Mouse (Mus musculus) hindbrain, postnatal 0 days (tissue): ENCODE results near the gene Fpr2. TPM values are rescaled to one million over a fixed set of nuclear protein-coding genes. Genes with fewer than 3 reads are reported as not detected.
A peak's percentile ranks its signal among the peaks of the same experiment; 100 is the strongest.

Experiments
- ATAC-seq: fragments of 200-750 bp; cut with Nextera tagmentation; 2 replicates; pipeline ENCODE4 v1.8.0; 2017; ENCODE audit warnings: mild to moderate bottlenecking, moderate TSS enrichment, moderate library complexity
- DNase-seq: peaks from one replicate; pipeline ENCODE4 v3.0.0-alpha.2; 2015; ENCODE audit warnings: low spot score
- H3K27ac ChIP-seq: fragments of 300-500 bp; sonication (generic); 2 replicates; pipeline ENCODE4 v1.5.1; 2014; ENCODE audit warnings: mild to moderate bottlenecking
- H3K27me3 ChIP-seq: fragments of 300-500 bp; sonication (generic); 2 replicates; pipeline ENCODE4 v1.6.1; 2014; ENCODE audit warnings: low read length, mixed read lengths; ENCODE audit not compliant: insufficient read depth
- H3K36me3 ChIP-seq: fragments of 300-500 bp; sonication (generic); 2 replicates; pipeline ENCODE4 v1.6.1; 2014; ENCODE audit warnings: low read length, mixed read lengths; ENCODE audit not compliant: insufficient read depth
- H3K4me1 ChIP-seq: fragments of 300-500 bp; sonication (generic); 2 replicates; pipeline ENCODE4 v1.6.1; 2014; ENCODE audit warnings: antibody characterized with exemption, low read length, mixed read lengths; ENCODE audit not compliant: insufficient read depth
- H3K4me2 ChIP-seq: fragments of 300-500 bp; sonication (generic); 2 replicates; pipeline ENCODE4 v1.6.1; 2014; ENCODE audit warnings: low read depth, mild to moderate bottlenecking, low read length, moderate library complexity, mixed read lengths
- H3K4me3 ChIP-seq: fragments of 300-500 bp; sonication (generic); 2 replicates; pipeline ENCODE4 v1.5.1; 2014; ENCODE audit warnings: low read length
- H3K9ac ChIP-seq: fragments of 300-500 bp; sonication (generic); replicated peaks from 2 replicates; pipeline ENCODE4 v1.6.1; 2014; ENCODE audit warnings: mild to moderate bottlenecking, low read length, moderate library complexity, mixed read lengths
- H3K9me3 ChIP-seq: fragments of 300-500 bp; sonication (generic); 2 replicates; pipeline ENCODE4 v1.6.1; 2016; ENCODE audit warnings: low read length, mixed read lengths
- CTCF ChIP-seq: IDR thresholded peaks from 2 replicates; pipeline ENCODE4 v1.5.1; 2016; ENCODE audit warnings: antibody characterized with exemption, control low read depth, low read depth
- WGBS: fragments of 180-500 bp; shearing (Covaris S2); extraction: QIAGEN DNeasy Blood & Tissue Kit; methylation state at CpG from one replicate; pipeline ENCODE4 v1.1.7; 2014; 5-methylcytosine and 5-hydroxymethylcytosine counted together
- polyA plus RNA-seq: library from polyadenylated mRNA; unstranded; fragments of >200 nt; fragmentation: Nextera tagmentation; extraction: Ambion mirVana; gene quantifications from 2 replicates; pipeline ENCODE4 v1.2.1, GENCODE M21; 2015
- total RNA-seq: library from RNA; depleted of rRNA; stranded (reverse); fragments of >200 nt; gene quantifications from 2 replicates; pipeline ENCODE4 v1.2.3, GENCODE M21; 2014

The Fpr2 gene
- total and polyA plus RNA-seq, 2 experiments from 2014 or later, result 0.41 TPM; not detected in 1

DNA sequence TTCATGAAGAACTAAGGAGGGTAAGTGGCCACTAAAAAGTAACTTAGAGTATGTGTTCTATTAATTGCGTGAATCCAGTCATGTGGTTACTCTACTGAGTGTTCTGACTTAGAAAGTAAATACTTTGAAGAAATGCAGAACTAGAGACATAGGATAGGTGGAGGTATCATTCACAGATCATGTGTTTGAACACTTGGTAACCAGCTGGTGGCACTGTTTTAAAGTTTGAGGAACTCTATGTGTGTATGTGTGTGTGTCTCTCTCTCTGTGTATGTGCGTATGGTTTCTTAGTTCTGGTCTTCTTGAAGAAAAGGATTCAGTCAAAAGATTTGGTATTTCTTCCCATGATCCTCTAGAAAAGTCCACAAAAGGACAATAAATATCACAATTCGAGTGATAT is 27.5 kb upstream of the Fpr2 start:
- Histone ChIP-seq H3K4me1 (no peaks in the 10 kb centered on the region), H3K36me3 (no peaks in the 10 kb centered on the region), H3K4me3 (no peak overlapping the region), H3K27me3 (no peaks in the 10 kb centered on the region), H3K9ac (no peak overlapping the region), H3K4me2 (no peak overlapping the region), H3K9me3 (no peaks in the 10 kb centered on the region), H3K27ac (no peak overlapping the region)
- ATAC-seq, result no peak
- no peak for TF ChIP-seq CTCF
- WGBS, result 93% methylated on average over 3 of the region's 3 CpGs
- DNase-seq, result no peak

DNA sequence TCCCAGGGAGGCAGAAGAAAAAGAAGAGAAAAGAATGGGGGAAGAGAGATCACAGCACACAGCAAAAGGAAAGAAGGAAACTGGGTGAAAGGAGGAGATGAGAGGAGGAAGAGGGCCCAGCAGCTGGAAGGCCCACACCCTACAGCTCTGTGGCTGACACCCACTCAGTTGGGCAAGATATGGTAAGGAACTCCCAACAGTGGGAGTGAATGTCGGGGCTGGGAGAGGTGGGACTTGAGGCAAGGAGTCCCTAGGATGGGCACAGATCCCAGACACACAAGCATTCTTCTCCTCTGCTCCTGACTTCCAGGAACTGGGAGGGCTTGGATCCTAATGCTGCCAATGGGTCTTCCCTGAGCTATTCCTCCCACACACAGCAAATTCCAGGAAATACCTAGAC is 25.3 kb upstream of the Fpr2 start:
- no peak for ATAC-seq
- Histone ChIP-seq H3K4me3 (no peak overlapping the region), H3K4me2 (no peak overlapping the region), H3K9me3 (no peaks in the 10 kb centered on the region), H3K9ac (no peak overlapping the region), H3K27me3 (no peaks in the 10 kb centered on the region), H3K36me3 (no peaks in the 10 kb centered on the region), H3K4me1 (no peaks in the 10 kb centered on the region), H3K27ac (no peak overlapping the region)
- DNase-seq, result no peak
- no peak for TF ChIP-seq CTCF
- WGBS, result 50% methylated on average over 1 of the region's 1 CpGs

DNA sequence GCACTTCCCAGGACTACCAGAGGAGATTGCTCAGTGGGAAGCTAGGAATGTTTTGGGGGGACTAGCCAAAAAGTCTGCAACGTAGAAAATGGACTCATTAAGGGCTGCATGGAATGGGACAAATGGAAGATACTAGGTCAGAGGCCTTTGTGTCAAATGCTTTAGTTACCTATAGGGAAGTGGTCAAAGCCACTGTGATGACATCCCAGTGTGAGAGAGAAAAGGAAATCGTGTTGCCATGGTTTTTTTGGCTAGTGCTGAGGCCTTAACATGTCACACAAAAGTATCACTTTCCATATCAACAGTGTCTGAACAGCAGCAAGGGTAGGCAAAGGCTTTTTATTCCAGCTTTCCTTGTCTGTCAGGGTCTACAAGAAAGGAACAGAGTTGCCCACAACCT is 22.5 kb upstream of the Fpr2 start:
- Histone ChIP-seq H3K4me2 (no peak overlapping the region), H3K27me3 (no peaks in the 10 kb centered on the region), H3K4me3 (no peak overlapping the region), H3K9ac (no peak overlapping the region), H3K27ac (no peak overlapping the region), H3K9me3 (no peaks in the 10 kb centered on the region), H3K36me3 (no peaks in the 10 kb centered on the region), H3K4me1 (no peaks in the 10 kb centered on the region)
- no peak for ATAC-seq
- WGBS, result 47% methylated on average over 2 of the region's 2 CpGs
- TF ChIP-seq CTCF, result no peak
- no peak for DNase-seq

DNA sequence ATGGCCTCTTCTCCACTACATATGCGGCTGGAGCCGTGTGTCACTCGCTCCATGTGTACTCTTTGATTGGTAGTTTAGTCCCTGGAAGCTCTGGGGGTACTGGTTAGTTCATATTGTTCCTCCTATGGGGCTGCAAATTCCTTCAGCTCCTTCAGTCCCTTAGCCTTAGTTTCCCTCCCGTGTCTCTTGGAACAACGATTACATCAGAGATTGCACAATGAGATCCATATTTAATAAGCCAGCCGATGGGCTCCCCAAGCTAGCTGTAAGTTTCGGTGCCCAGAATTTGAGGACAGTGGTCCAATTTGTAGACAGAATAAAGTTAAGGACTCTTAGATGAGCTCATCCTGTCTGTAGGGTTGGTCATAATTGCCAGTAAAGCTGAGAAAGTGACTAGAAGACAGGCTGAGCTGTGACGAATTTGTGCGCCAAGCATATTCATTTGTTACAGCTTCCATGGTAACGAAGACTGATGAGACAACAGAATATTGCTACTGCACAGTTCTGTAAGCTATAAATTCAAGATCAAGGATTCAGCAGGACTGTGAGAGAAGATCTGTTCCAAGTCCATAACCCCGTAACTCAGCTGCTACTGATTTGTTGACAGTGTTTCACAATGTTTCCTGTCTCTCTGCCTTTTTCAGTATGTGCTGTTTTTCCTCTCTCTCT is 20.7 kb upstream of the Fpr2 start:
- no peak for TF ChIP-seq CTCF
- peak; percentile 28 for DNase-seq
- H3K4me2 ChIP-seq, result no peak overlapping the region
- no peaks in the 10 kb centered on the region for H3K4me1 ChIP-seq
- no peaks in the 10 kb centered on the region for H3K36me3 ChIP-seq
- H3K9ac ChIP-seq, result no peak overlapping the region
- no peaks in the 10 kb centered on the region for H3K9me3 ChIP-seq
- no peaks in the 10 kb centered on the region for H3K27me3 ChIP-seq
- H3K4me3 ChIP-seq, result no peak overlapping the region
- WGBS, result 71% methylated on average over 11 of the region's 11 CpGs
- H3K27ac ChIP-seq, result no peak overlapping the region
- peak; percentile 61 for ATAC-seq

DNA sequence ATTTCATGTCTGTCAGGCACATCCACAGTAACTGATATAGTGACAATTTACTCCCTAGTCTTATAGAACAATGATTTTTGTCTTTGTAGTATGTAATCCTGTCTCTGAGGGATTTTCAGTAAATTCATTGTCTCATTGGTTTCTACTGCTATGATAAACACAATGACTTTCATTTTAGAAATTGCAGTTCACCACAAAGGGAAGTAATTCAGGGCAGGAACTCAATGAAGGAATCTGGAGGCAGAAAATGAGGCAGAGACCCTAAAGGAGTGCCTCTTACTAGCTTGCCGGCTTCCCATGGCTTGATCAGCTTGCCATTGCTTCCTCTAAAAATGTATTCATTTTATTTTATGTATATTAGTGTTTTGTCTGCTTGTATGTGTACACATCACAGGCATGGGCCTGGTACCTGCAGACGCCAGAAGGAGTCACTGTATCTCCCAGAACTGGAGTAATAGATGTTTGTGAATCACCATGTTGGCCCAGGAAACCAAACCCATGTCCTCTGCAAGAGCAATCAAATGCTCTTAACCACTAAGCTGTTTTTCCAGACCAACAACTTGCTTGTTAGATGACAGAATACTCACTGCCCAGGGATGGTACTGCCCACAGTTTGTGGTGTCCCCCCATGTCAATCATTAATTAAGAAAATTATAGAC is 16.6 kb upstream of the Fpr2 start:
- no peak overlapping the region for H3K4me2 ChIP-seq
- TF ChIP-seq CTCF, result no peak
- H3K27me3 ChIP-seq, result no peaks in the 10 kb centered on the region
- 77% methylated on average over 2 of the region's 2 CpGs for whole genome bisulfite sequencing
- no peak overlapping the region for H3K27ac ChIP-seq
- H3K4me1 ChIP-seq, result no peaks in the 10 kb centered on the region
- no peak for ATAC-seq
- H3K36me3 ChIP-seq, result no peaks in the 10 kb centered on the region
- H3K9ac ChIP-seq, result no peak overlapping the region
- no peaks in the 10 kb centered on the region for H3K9me3 ChIP-seq
- no peak for DNase-seq
- no peak overlapping the region for H3K4me3 ChIP-seq

GRCm38 (mm10) chr17:17871697-17872096 is 15.9 kb upstream of the Fpr2 start:
- Histone ChIP-seq H3K27me3 (no peaks in the 10 kb centered on the region), H3K9ac (no peak overlapping the region), H3K27ac (no peak overlapping the region), H3K4me3 (no peak overlapping the region), H3K4me2 (no peak overlapping the region), H3K36me3 (no peaks in the 10 kb centered on the region), H3K9me3 (no peaks in the 10 kb centered on the region), H3K4me1 (no peaks in the 10 kb centered on the region)
- WGBS, result 91% methylated on average over 2 of the region's 2 CpGs
- no peak for ATAC-seq
- TF ChIP-seq CTCF, result no peak
- DNase-seq, result no peak

GRCm38 (mm10) chr17:17879347-17879746 is 8.3 kb upstream of the Fpr2 start:
- WGBS, result 74% methylated on average over 1 of the region's 1 CpGs

More at GRCm38 (mm10) chr17:17879347-17879746, 8.3 kb upstream of the Fpr2 start:
- Histone ChIP-seq H3K4me3 (no peak overlapping the region), H3K4me1 (no peaks in the 10 kb centered on the region), H3K36me3 (no peaks in the 10 kb centered on the region), H3K27me3 (no peaks in the 10 kb centered on the region), H3K9me3 (no peaks in the 10 kb centered on the region), H3K4me2 (no peak overlapping the region), H3K9ac (no peak overlapping the region), H3K27ac (no peak overlapping the region)
- DNase-seq (no peak), ATAC-seq (no peak)
- TF ChIP-seq CTCF, result no peak
